Mouse (Mus musculus): ENCODE data around the gene Trip11. TPM values are rescaled to one million over a fixed set of nuclear protein-coding genes. Genes with fewer than 3 reads are reported as not detected.
A peak's percentile ranks its signal among the peaks of the same experiment; 100 is the strongest.

The Trip11 gene
- polyA plus RNA-seq, 1 experiment from 2014 or later, result 22.2 TPM

GRCm38 (mm10) chr12:101792684-101793083 lies 120.4 kb downstream of the Trip11 start:
- 94% methylated on average over 4 of the region's 4 CpGs for WGBS

GRCm38 (mm10) chr12:101789767-101790166 lies 123.3 kb downstream of the Trip11 start:
- 91% methylated on average over 3 of the region's 3 CpGs for WGBS
- no peaks in the 10 kb centered on the region for H3K4me1 ChIP-seq (ENCODE audit: control insufficient read depth, insufficient read depth, low read length)
- H3K9me3 ChIP-seq (ENCODE audit: control insufficient read depth, low read length), result no peaks in the 10 kb centered on the region
- peak; percentile 12; the same call in 1 of the 2 replicates for ATAC-seq (ENCODE audit: low read depth)
- no peak for DNase-seq (ENCODE audit: low spot score)
- peaks cover 12% of the 10 kb centered on the region for H3K36me3 ChIP-seq (ENCODE audit: control insufficient read depth, insufficient read depth, low read length)
- H3K4me3 ChIP-seq (ENCODE audit: low read depth, low read length), result no peak overlapping the region
- no peak overlapping the region for H3K4me2 ChIP-seq (ENCODE audit: low read depth, low read length)
- no peak overlapping the region for H3K27ac ChIP-seq (replicated peaks; ENCODE audit: low read depth, low read length)
- H3K9ac ChIP-seq (ENCODE audit: low read depth, low read length), result no peak overlapping the region
- H3K27me3 ChIP-seq (replicated peaks; ENCODE audit: control insufficient read depth, insufficient read depth, low read length), result no peaks in the 10 kb centered on the region

More at GRCm38 (mm10) chr12:101792684-101793083, 120.4 kb downstream of the Trip11 start:
- Histone ChIP-seq H3K27ac (replicated peaks; ENCODE audit: low read depth, low read length) (no peak overlapping the region), H3K9me3 (ENCODE audit: control insufficient read depth, low read length) (no peaks in the 10 kb centered on the region), H3K4me3 (ENCODE audit: low read depth, low read length) (no peak overlapping the region), H3K4me1 (ENCODE audit: control insufficient read depth, insufficient read depth, low read length) (no peaks in the 10 kb centered on the region), H3K4me2 (ENCODE audit: low read depth, low read length) (no peak overlapping the region), H3K27me3 (replicated peaks; ENCODE audit: control insufficient read depth, insufficient read depth, low read length) (no peaks in the 10 kb centered on the region), H3K9ac (ENCODE audit: low read depth, low read length) (no peak overlapping the region), H3K36me3 (ENCODE audit: control insufficient read depth, insufficient read depth, low read length) (no peaks in the 10 kb centered on the region)
- ATAC-seq (ENCODE audit: low read depth), result no peak
- DNase-seq (ENCODE audit: low spot score), result no peak

GRCm38 (mm10) chr12:101789250-101789649 lies 123.8 kb downstream of the Trip11 start:
- Histone ChIP-seq H3K27ac (replicated peaks; ENCODE audit: low read depth, low read length) (no peak overlapping the region), H3K4me3 (ENCODE audit: low read depth, low read length) (no peak overlapping the region), H3K36me3 (ENCODE audit: control insufficient read depth, insufficient read depth, low read length) (peaks cover 16% of the 10 kb centered on the region), H3K9me3 (ENCODE audit: control insufficient read depth, low read length) (no peaks in the 10 kb centered on the region), H3K27me3 (replicated peaks; ENCODE audit: control insufficient read depth, insufficient read depth, low read length) (no peaks in the 10 kb centered on the region), H3K9ac (ENCODE audit: low read depth, low read length) (no peak overlapping the region), H3K4me1 (ENCODE audit: control insufficient read depth, insufficient read depth, low read length) (no peaks in the 10 kb centered on the region), H3K4me2 (ENCODE audit: low read depth, low read length) (no peak overlapping the region)
- DNase-seq (ENCODE audit: low spot score) (peak; percentile 83), ATAC-seq (ENCODE audit: low read depth) (peak; percentile 68)
- WGBS, result 46% methylated on average over 3 of the region's 3 CpGs

Other genes with a start within 250 kb of the Trip11 start
- 1.0 and 1.3 TPM in 2 replicates for gene Tc2n, start 194.7 kb downstream of the Trip11 start, polyA plus RNA-seq (2014; fragmentation: Nextera tagmentation; extraction: Ambion mirVana)
- 143 and 156 TPM in 2 replicates for gene Fbln5, start 94.2 kb downstream of the Trip11 start, polyA plus RNA-seq (2014; fragmentation: Nextera tagmentation; extraction: Ambion mirVana)
- gene Atxn3, start 45.0 kb upstream of the Trip11 start, polyA plus RNA-seq (2014; fragmentation: Nextera tagmentation; extraction: Ambion mirVana), result 11.3 and 13.2 TPM in 2 replicates
- gene Cpsf2, start 62.7 kb upstream of the Trip11 start, polyA plus RNA-seq (2014; fragmentation: Nextera tagmentation; extraction: Ambion mirVana), result 27.3 and 29.2 TPM in 2 replicates
- gene Slc24a4, start 215.5 kb upstream of the Trip11 start, polyA plus RNA-seq (2014; fragmentation: Nextera tagmentation; extraction: Ambion mirVana), result 0.65 and 0.79 TPM in 2 replicates

All from embryonic facial prominence, embryonic 14.5 days (tissue).